Mouse (Mus musculus): Measurements from ENCODE around the gene Myo1f. TPM values are rescaled to one million over a fixed set of nuclear protein-coding genes. Genes with fewer than 3 reads are reported as not detected.

The Myo1f gene
- polyA plus RNA-seq, 1 experiment, result 18.6 TPM

GRCm38 (mm10) chr17:33524806-33525373 lies 30.6 kb upstream of the Myo1f start:
- whole genome bisulfite sequencing, result 17% methylated on average over 2 of the region's 2 CpGs
- peak overlapping the region; percentile 83 for H3K4me3 ChIP-seq (replicated peaks; ENCODE audit: extremely low read depth, low read depth, low read length)
- H3K4me1 ChIP-seq (ENCODE audit: control insufficient read depth, insufficient read depth, low read length), result no peaks in the 10 kb centered on the region; the same call in 1 of the 2 replicates
- TF ChIP-seq POLR2A (IDR thresholded peaks at IDR 0.05; ENCODE audit: borderline replicate concordance, extremely low read depth, low read depth, low read length), result peak; percentile 59; the same call in 1 of the 2 replicates
- TF ChIP-seq CTCF (IDR thresholded peaks at IDR 0.05; ENCODE audit: insufficient read depth, low read length), result no peak
- DNase-seq, result peak; percentile 48

DNA sequence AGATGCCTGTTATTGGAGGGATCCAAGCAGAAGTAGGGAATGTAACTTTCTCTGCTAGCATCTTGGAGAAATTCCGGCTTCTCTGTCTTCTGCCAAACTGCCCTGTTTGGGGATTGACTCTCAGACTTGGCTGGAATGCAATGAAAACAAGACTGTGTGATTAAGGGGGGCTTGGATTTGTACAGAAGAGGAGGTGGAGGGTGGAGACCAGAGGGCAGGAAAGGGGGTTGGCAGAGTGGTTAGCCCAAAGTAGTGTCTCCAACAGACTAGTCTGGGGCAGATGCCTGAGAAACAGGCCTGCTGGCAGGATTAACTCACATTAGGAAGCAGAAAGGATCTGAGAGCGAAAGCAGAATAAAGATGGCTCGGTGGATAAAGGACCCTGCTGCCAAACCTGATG lies 29.0 kb upstream of the Myo1f start:
- DNase-seq, result no peak
- 42% methylated on average over 3 of the region's 3 CpGs for WGBS
- no peaks in the 10 kb centered on the region; the same call in 1 of the 2 replicates for H3K4me1 ChIP-seq (ENCODE audit: control insufficient read depth, insufficient read depth, low read length)
- TF ChIP-seq POLR2A (IDR thresholded peaks at IDR 0.05; ENCODE audit: borderline replicate concordance, extremely low read depth, low read depth, low read length), result no peak
- TF ChIP-seq CTCF (IDR thresholded peaks at IDR 0.05; ENCODE audit: insufficient read depth, low read length), result no peak
- no peak overlapping the region for H3K4me3 ChIP-seq (replicated peaks; ENCODE audit: extremely low read depth, low read depth, low read length)

- no peak for TF ChIP-seq POLR2A (IDR thresholded peaks at IDR 0.05; ENCODE audit: borderline replicate concordance, extremely low read depth, low read depth, low read length)
- TF ChIP-seq CTCF (IDR thresholded peaks at IDR 0.05; ENCODE audit: insufficient read depth, low read length), result peak; percentile 50; the same call in 1 of the 2 replicates
- 86% methylated on average over 3 of the region's 3 CpGs for WGBS
- Histone ChIP-seq H3K4me1 (ENCODE audit: control insufficient read depth, insufficient read depth, low read length) (no peaks in the 10 kb centered on the region), H3K4me3 (replicated peaks; ENCODE audit: extremely low read depth, low read depth, low read length) (no peak overlapping the region)
- peak; percentile 57 for DNase-seq
Measured at GRCm38 (mm10) chr17:33539106-33539675, 16.3 kb upstream of the Myo1f start.

DNA sequence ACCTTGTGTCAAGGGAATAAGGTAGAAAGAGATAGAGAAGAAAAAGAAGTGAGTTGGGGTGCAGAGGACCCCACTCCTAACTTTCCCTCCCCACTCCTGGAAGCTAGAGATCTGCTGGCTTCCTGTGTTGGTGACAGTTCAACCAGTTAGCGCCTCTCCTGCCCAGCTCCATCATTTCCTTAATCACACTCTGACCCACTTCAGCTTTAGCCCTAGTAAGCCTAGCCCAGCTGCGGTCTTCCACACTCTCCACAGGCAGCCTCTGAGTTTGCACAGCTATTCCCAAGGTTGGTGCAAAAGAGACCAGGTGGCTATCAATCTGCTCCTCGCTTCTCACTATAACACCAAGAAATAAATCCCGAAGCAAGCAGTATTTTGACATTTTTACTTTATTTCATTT lies 15.6 kb upstream of the Myo1f start:
- no peaks in the 10 kb centered on the region for H3K4me1 ChIP-seq (ENCODE audit: control insufficient read depth, insufficient read depth, low read length)
- DNase-seq, result no peak
- TF ChIP-seq CTCF (IDR thresholded peaks at IDR 0.05; ENCODE audit: insufficient read depth, low read length), result no peak
- no peak for TF ChIP-seq POLR2A (IDR thresholded peaks at IDR 0.05; ENCODE audit: borderline replicate concordance, extremely low read depth, low read depth, low read length)
- H3K4me3 ChIP-seq (replicated peaks; ENCODE audit: extremely low read depth, low read depth, low read length), result no peak overlapping the region
- 95% methylated on average over 4 of the region's 4 CpGs for WGBS

- TF ChIP-seq POLR2A (IDR thresholded peaks at IDR 0.05; ENCODE audit: borderline replicate concordance, extremely low read depth, low read depth, low read length), result no peak
- no peak for TF ChIP-seq CTCF (IDR thresholded peaks at IDR 0.05; ENCODE audit: insufficient read depth, low read length)
- Histone ChIP-seq H3K4me3 (replicated peaks; ENCODE audit: extremely low read depth, low read depth, low read length) (no peak overlapping the region), H3K4me1 (ENCODE audit: control insufficient read depth, insufficient read depth, low read length) (0 out of 2 replicates have a peak, but pooled peaks cover 2% of the 10 kb centered on the region)
- DNase-seq, result no peak
- 83% methylated on average over 6 of the region's 6 CpGs for WGBS
Measured at GRCm38 (mm10) chr17:33549212-33549611, 6.3 kb upstream of the Myo1f start.

- Histone ChIP-seq H3K4me3 (replicated peaks; ENCODE audit: extremely low read depth, low read depth, low read length) (no peak overlapping the region), H3K4me1 (ENCODE audit: control insufficient read depth, insufficient read depth, low read length) (0 out of 2 replicates have a peak, but pooled peaks cover 2% of the 10 kb centered on the region)
- no peak for DNase-seq
- WGBS, result 51% methylated on average over 10 of the region's 10 CpGs
- no peak for TF ChIP-seq CTCF (IDR thresholded peaks at IDR 0.05; ENCODE audit: insufficient read depth, low read length)
- no peak for TF ChIP-seq POLR2A (IDR thresholded peaks at IDR 0.05; ENCODE audit: borderline replicate concordance, extremely low read depth, low read depth, low read length)
Measured at GRCm38 (mm10) chr17:33550388-33550787, 5.1 kb upstream of the Myo1f start.

DNA sequence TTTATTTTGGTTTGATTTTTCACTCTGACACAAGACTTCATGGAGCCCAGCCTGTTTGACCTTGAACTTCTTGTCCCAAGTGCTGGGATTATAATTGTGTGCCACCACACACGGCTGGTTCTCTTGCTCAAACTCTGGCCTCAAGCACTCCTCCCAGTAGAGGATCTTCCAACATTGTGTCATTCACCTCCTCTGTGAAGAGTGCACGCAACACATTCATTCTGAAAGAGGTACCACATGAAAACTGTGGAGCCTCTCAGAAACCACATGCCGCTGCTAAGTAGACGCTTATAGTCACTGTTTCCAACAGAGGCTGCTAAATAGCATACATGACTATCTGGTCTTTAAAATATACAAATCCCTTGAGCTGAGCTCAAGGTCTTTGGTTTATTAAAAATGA lies 3.4 kb upstream of the Myo1f start:
- 79% methylated on average over 4 of the region's 4 CpGs for WGBS
- 0 out of 2 replicates have a peak, but pooled peaks cover 2% of the 10 kb centered on the region for H3K4me1 ChIP-seq (ENCODE audit: control insufficient read depth, insufficient read depth, low read length)
- TF ChIP-seq CTCF (IDR thresholded peaks at IDR 0.05; ENCODE audit: insufficient read depth, low read length), result no peak
- TF ChIP-seq POLR2A (IDR thresholded peaks at IDR 0.05; ENCODE audit: borderline replicate concordance, extremely low read depth, low read depth, low read length), result no peak
- H3K4me3 ChIP-seq (replicated peaks; ENCODE audit: extremely low read depth, low read depth, low read length), result no peak overlapping the region
- no peak for DNase-seq

- WGBS, result 48% methylated on average over 4 of the region's 4 CpGs
- peak; percentile 33 for DNase-seq
- Histone ChIP-seq H3K4me1 (ENCODE audit: control insufficient read depth, insufficient read depth, low read length) (0 out of 2 replicates have a peak, but pooled peaks cover 2% of the 10 kb centered on the region), H3K4me3 (replicated peaks; ENCODE audit: extremely low read depth, low read depth, low read length) (no peak overlapping the region)
- TF ChIP-seq POLR2A (IDR thresholded peaks at IDR 0.05; ENCODE audit: borderline replicate concordance, extremely low read depth, low read depth, low read length) (no peak), CTCF (IDR thresholded peaks at IDR 0.05; ENCODE audit: insufficient read depth, low read length) (peak; percentile 64)
Measured at GRCm38 (mm10) chr17:33552964-33553363, 2.5 kb upstream of the Myo1f start.

DNA sequence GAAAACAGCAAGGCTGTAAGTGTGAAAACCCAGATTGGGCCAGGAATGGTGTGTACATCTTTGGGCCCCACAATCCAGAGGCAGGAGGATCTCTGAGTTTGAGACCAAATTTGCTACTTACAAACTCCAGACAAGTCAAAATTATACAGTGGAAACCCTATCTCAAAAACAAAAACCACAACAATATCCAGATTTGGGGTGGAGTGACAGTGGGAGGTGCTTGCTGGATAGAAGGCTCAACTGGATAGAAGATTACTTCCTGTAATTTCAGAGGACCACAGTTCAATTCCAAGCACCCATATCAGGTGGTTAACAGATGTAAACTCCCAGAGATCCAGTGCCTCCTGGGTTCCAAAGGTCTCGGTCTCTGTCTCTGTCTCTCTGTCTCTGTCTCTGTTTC lies 971 bp upstream of the Myo1f start:
- 100% methylated on average over 1 of the region's 1 CpGs for WGBS
- no peak for DNase-seq
- no peak for TF ChIP-seq POLR2A (IDR thresholded peaks at IDR 0.05; ENCODE audit: borderline replicate concordance, extremely low read depth, low read depth, low read length)
- TF ChIP-seq CTCF (IDR thresholded peaks at IDR 0.05; ENCODE audit: insufficient read depth, low read length), result no peak
- 0 out of 2 replicates have a peak, but pooled peaks cover 2% of the 10 kb centered on the region for H3K4me1 ChIP-seq (ENCODE audit: control insufficient read depth, insufficient read depth, low read length)
- no peak overlapping the region for H3K4me3 ChIP-seq (replicated peaks; ENCODE audit: extremely low read depth, low read depth, low read length)

DNA sequence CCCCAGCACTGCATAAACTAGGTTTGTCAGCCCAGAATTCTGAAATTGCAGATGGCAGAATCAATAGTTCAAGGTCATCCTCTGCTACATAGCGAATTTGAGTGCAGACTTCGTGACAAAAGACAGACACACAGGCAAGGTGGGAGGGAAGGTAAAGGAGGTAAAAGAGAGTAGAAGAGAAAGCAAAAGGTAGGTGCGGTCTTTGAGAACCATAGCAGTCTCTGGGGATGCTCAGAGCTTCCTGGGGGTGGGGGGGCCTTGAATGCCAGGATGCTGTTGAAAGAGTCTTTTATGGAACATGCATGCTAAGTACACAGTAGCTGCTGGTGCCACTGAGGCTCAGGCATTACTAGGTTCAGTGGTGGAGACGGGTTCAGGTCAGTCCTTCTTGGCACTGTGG lies 2.4 kb downstream of the Myo1f start:
- TF ChIP-seq POLR2A (IDR thresholded peaks at IDR 0.05; ENCODE audit: borderline replicate concordance, extremely low read depth, low read depth, low read length) (no peak), CTCF (IDR thresholded peaks at IDR 0.05; ENCODE audit: insufficient read depth, low read length) (no peak)
- no peaks in the 10 kb centered on the region for H3K4me1 ChIP-seq (ENCODE audit: control insufficient read depth, insufficient read depth, low read length)
- DNase-seq, result no peak

More for the DNA sequence above, 2.4 kb downstream of the Myo1f start:
- no peak overlapping the region for H3K4me3 ChIP-seq (replicated peaks; ENCODE audit: extremely low read depth, low read depth, low read length)
- 66% methylated on average over 4 of the region's 4 CpGs for WGBS
